Mouse (Mus musculus) stomach, embryonic 16.5 days (tissue): ENCODE results near the gene Mrtfb. TPM values are rescaled to one million over a fixed set of nuclear protein-coding genes. Genes with fewer than 3 reads are reported as not detected.

Source experiments
- ATAC-seq: fragments of 200-750 bp; cut with Nextera tagmentation; 2 replicates; pipeline ENCODE4 v1.8.0; 2017; ENCODE audit warnings: moderate number of reproducible peaks, moderate TSS enrichment; ENCODE audit not compliant: insufficient read depth, low FRiP score
- H3K27ac ChIP-seq: fragments of 300-500 bp; sonication (generic); 2 replicates; pipeline ENCODE4 v1.5.1; 2014; ENCODE audit warnings: low read length
- H3K27me3 ChIP-seq: fragments of 300-500 bp; sonication (generic); 2 replicates; pipeline ENCODE4 v1.6.1; 2014; ENCODE audit warnings: low read length, control low read depth, mixed read lengths; ENCODE audit not compliant: control insufficient read depth, insufficient read depth
- H3K36me3 ChIP-seq: fragments of 300-500 bp; sonication (generic); 2 replicates; pipeline ENCODE4 v1.6.1; 2014; ENCODE audit warnings: low read length; ENCODE audit not compliant: control insufficient read depth, insufficient read depth
- H3K4me1 ChIP-seq: fragments of 300-500 bp; sonication (generic); 2 replicates; pipeline ENCODE4 v1.6.1; 2014; ENCODE audit warnings: low read length, control low read depth, mixed read lengths; ENCODE audit not compliant: control insufficient read depth, insufficient read depth
- H3K4me2 ChIP-seq: fragments of 300-500 bp; sonication (generic); 2 replicates; pipeline ENCODE4 v1.6.1; 2014; ENCODE audit warnings: low read depth, low read length, mixed read lengths
- H3K4me3 ChIP-seq: fragments of 300-500 bp; sonication (generic); replicated peaks from 2 replicates; pipeline ENCODE4 v1.5.1; 2014; ENCODE audit warnings: mild to moderate bottlenecking, low read length
- H3K9ac ChIP-seq: fragments of 300-500 bp; sonication (generic); 2 replicates; pipeline ENCODE4 v1.6.1; 2014; ENCODE audit warnings: low read length
- H3K9me3 ChIP-seq: fragments of 300-500 bp; sonication (generic); replicated peaks from 2 replicates; pipeline ENCODE4 v1.6.1; 2016; ENCODE audit warnings: low read length, control low read depth; ENCODE audit not compliant: control insufficient read depth
- WGBS: fragments of 180-500 bp; shearing (Covaris S2); extraction: QIAGEN DNeasy Blood & Tissue Kit; methylation state at CpG from one replicate; pipeline ENCODE4 v1.1.7; 2014; 5-methylcytosine and 5-hydroxymethylcytosine counted together
- polyA plus RNA-seq: library from polyadenylated mRNA; unstranded; fragments of >200 nt; fragmentation: Nextera tagmentation; extraction: Ambion mirVana; gene quantifications from 2 replicates; pipeline ENCODE4 v1.2.1, GENCODE M21; 2015

The Mrtfb gene
- polyA plus RNA-seq, 1 experiment from 2014 or later, result 19.3 TPM

GRCm38 (mm10) chr16:13381771-13382170 lies 125.5 kb downstream of the Mrtfb start:
- H3K27me3 ChIP-seq, result no peaks in the 10 kb centered on the region
- H3K36me3 ChIP-seq, result peaks cover 5% of the 10 kb centered on the region; the same call in 1 of the 2 replicates
- no peak overlapping the region for H3K27ac ChIP-seq
- 86% methylated on average over 2 of the region's 2 CpGs for WGBS
- no peaks in the 10 kb centered on the region for H3K4me1 ChIP-seq
- no peak overlapping the region for H3K9ac ChIP-seq
- no peak overlapping the region for H3K4me3 ChIP-seq
- no peak for ATAC-seq
- H3K4me2 ChIP-seq, result no peak overlapping the region
- H3K9me3 ChIP-seq, result no peaks in the 10 kb centered on the region

GRCm38 (mm10) chr16:13387306-13387705 lies 131.0 kb downstream of the Mrtfb start:
- WGBS, result 77% methylated on average over 4 of the region's 4 CpGs

GRCm38 (mm10) chr16:13400375-13400774 lies 144.1 kb downstream of the Mrtfb start:
- Histone ChIP-seq H3K9ac (no peak overlapping the region), H3K4me3 (no peak overlapping the region), H3K9me3 (no peaks in the 10 kb centered on the region), H3K27ac (no peak overlapping the region), H3K36me3 (peaks cover 14% of the 10 kb centered on the region), H3K4me1 (no peaks in the 10 kb centered on the region), H3K27me3 (no peaks in the 10 kb centered on the region), H3K4me2 (no peak overlapping the region)
- peak; percentile 47; the same call in 1 of the 2 replicates for ATAC-seq
- WGBS, result 54% methylated on average over 2 of the region's 2 CpGs

More at GRCm38 (mm10) chr16:13387306-13387705, 131.0 kb downstream of the Mrtfb start:
- Histone ChIP-seq H3K36me3 (peaks cover 5% of the 10 kb centered on the region; the same call in 1 of the 2 replicates), H3K4me3 (no peak overlapping the region), H3K27ac (no peak overlapping the region), H3K9ac (no peak overlapping the region), H3K9me3 (no peaks in the 10 kb centered on the region), H3K4me1 (no peaks in the 10 kb centered on the region), H3K27me3 (no peaks in the 10 kb centered on the region), H3K4me2 (no peak overlapping the region)
- ATAC-seq, result no peak

GRCm38 (mm10) chr16:13401591-13401990 lies 145.3 kb downstream of the Mrtfb start:
- Histone ChIP-seq H3K4me2 (no peak overlapping the region), H3K9ac (no peak overlapping the region), H3K36me3 (peaks cover 17% of the 10 kb centered on the region), H3K4me1 (no peaks in the 10 kb centered on the region), H3K9me3 (no peaks in the 10 kb centered on the region), H3K4me3 (no peak overlapping the region), H3K27ac (no peak overlapping the region), H3K27me3 (no peaks in the 10 kb centered on the region)
- 70% methylated on average over 5 of the region's 5 CpGs for WGBS
- no peak for ATAC-seq

GRCm38 (mm10) chr16:13404656-13405055 lies 148.4 kb downstream of the Mrtfb start:
- Histone ChIP-seq H3K9me3 (no peaks in the 10 kb centered on the region), H3K4me2 (no peak overlapping the region), H3K4me1 (no peaks in the 10 kb centered on the region), H3K27me3 (no peaks in the 10 kb centered on the region), H3K9ac (no peak overlapping the region), H3K4me3 (no peak overlapping the region), H3K27ac (no peak overlapping the region), H3K36me3 (peaks cover 16% of the 10 kb centered on the region)
- ATAC-seq, result no peak
- WGBS, result 78% methylated on average over 6 of the region's 6 CpGs

- Histone ChIP-seq H3K4me2 (no peak overlapping the region), H3K4me3 (no peak overlapping the region), H3K36me3 (peaks cover 20% of the 10 kb centered on the region), H3K4me1 (no peaks in the 10 kb centered on the region), H3K27me3 (no peaks in the 10 kb centered on the region), H3K9me3 (peaks cover 2% of the 10 kb centered on the region; the same call in 1 of the 2 replicates), H3K27ac (no peak overlapping the region), H3K9ac (no peak overlapping the region)
- WGBS, result 82% methylated on average over 2 of the region's 2 CpGs
- ATAC-seq, result no peak
Measured at GRCm38 (mm10) chr16:13405403-13405802, 149.1 kb downstream of the Mrtfb start.

GRCm38 (mm10) chr16:13409530-13410163 lies 153.4 kb downstream of the Mrtfb start:
- H3K4me2 ChIP-seq, result no peak overlapping the region
- H3K27me3 ChIP-seq, result no peaks in the 10 kb centered on the region
- peak; percentile 60; the same call in 1 of the 2 replicates for ATAC-seq
- H3K4me3 ChIP-seq, result no peak overlapping the region
- WGBS, result 75% methylated on average over 4 of the region's 4 CpGs
- no peak overlapping the region for H3K27ac ChIP-seq
- H3K9me3 ChIP-seq, result peaks cover 7% of the 10 kb centered on the region; the same call in 1 of the 2 replicates
- no peak overlapping the region for H3K9ac ChIP-seq
- H3K36me3 ChIP-seq, result peaks cover 29% of the 10 kb centered on the region
- no peaks in the 10 kb centered on the region for H3K4me1 ChIP-seq

- Histone ChIP-seq H3K9me3 (peaks cover 7% of the 10 kb centered on the region; the same call in 1 of the 2 replicates), H3K27me3 (no peaks in the 10 kb centered on the region), H3K4me3 (no peak overlapping the region), H3K36me3 (peaks cover 29% of the 10 kb centered on the region), H3K27ac (no peak overlapping the region), H3K4me1 (no peaks in the 10 kb centered on the region), H3K9ac (no peak overlapping the region), H3K4me2 (no peak overlapping the region)
- 82% methylated on average over 2 of the region's 2 CpGs for WGBS
- no peak for ATAC-seq
Measured at GRCm38 (mm10) chr16:13410760-13411159, 154.5 kb downstream of the Mrtfb start.

- no peak overlapping the region for H3K27ac ChIP-seq
- peaks cover 7% of the 10 kb centered on the region; the same call in 1 of the 2 replicates for H3K9me3 ChIP-seq
- ATAC-seq, result no peak
- H3K36me3 ChIP-seq, result peaks cover 27% of the 10 kb centered on the region
- 91% methylated on average over 4 of the region's 4 CpGs for WGBS
- no peaks in the 10 kb centered on the region for H3K27me3 ChIP-seq
- H3K4me2 ChIP-seq, result no peak overlapping the region
- H3K4me3 ChIP-seq, result no peak overlapping the region
- H3K9ac ChIP-seq, result no peak overlapping the region
- no peaks in the 10 kb centered on the region for H3K4me1 ChIP-seq
Measured at GRCm38 (mm10) chr16:13411531-13411930, 155.2 kb downstream of the Mrtfb start.
